Mouse (Mus musculus) kidney, embryonic 16.5 days (tissue): Measurements from ENCODE around the gene Phc1. TPM values are rescaled to one million over a fixed set of nuclear protein-coding genes. Genes with fewer than 3 reads are reported as not detected.
"Not testable (repeated sequence)": the region's sequence is repeated elsewhere in the genome, so short reads cannot be mapped to it uniquely, and the experiment has no call there.

Experiments
- ATAC-seq: fragments of 200-750 bp; cut with Nextera tagmentation; 2 replicates; pipeline ENCODE4 v1.8.0; 2017; ENCODE audit warnings: moderate TSS enrichment; ENCODE audit not compliant: low FRiP score, low TSS enrichment
- H3K27ac ChIP-seq: fragments of 300-500 bp; sonication (generic); 2 replicates; pipeline ENCODE4 v1.5.1; 2014; ENCODE audit warnings: low read length
- H3K27me3 ChIP-seq: fragments of 300-500 bp; sonication (generic); 2 replicates; pipeline ENCODE4 v1.6.1; 2014; ENCODE audit warnings: low read length, control low read depth, mixed read lengths; ENCODE audit not compliant: insufficient read depth
- H3K36me3 ChIP-seq: fragments of 300-500 bp; sonication (generic); 2 replicates; pipeline ENCODE4 v1.6.1; 2014; ENCODE audit warnings: low read length, control low read depth, mixed read lengths; ENCODE audit not compliant: insufficient read depth
- H3K4me1 ChIP-seq: fragments of 300-500 bp; sonication (generic); 2 replicates; pipeline ENCODE4 v1.6.1; 2014; ENCODE audit warnings: low read length, control low read depth, mixed read lengths; ENCODE audit not compliant: insufficient read depth
- H3K4me2 ChIP-seq: fragments of 300-500 bp; sonication (generic); replicated peaks from 2 replicates; pipeline ENCODE4 v1.6.1; 2014; ENCODE audit warnings: low read depth, low read length
- H3K4me3 ChIP-seq: fragments of 300-500 bp; sonication (generic); 2 replicates; pipeline ENCODE4 v1.5.1; 2014; ENCODE audit warnings: mild to moderate bottlenecking, low read length
- H3K9ac ChIP-seq: fragments of 300-500 bp; sonication (generic); replicated peaks from 2 replicates; pipeline ENCODE4 v1.6.1; 2014; ENCODE audit warnings: low read length
- H3K9me3 ChIP-seq: fragments of 300-500 bp; sonication (generic); 2 replicates; pipeline ENCODE4 v1.6.1; 2016; ENCODE audit warnings: low read length, control low read depth
- WGBS: fragments of 180-500 bp; shearing (Covaris S2); extraction: QIAGEN DNeasy Blood & Tissue Kit; methylation state at CpG from one replicate; pipeline ENCODE4 v1.1.7; 2014; 5-methylcytosine and 5-hydroxymethylcytosine counted together
- polyA plus RNA-seq: library from polyadenylated mRNA; unstranded; fragments of >200 nt; fragmentation: Nextera tagmentation; extraction: Ambion mirVana; gene quantifications from 2 replicates; pipeline ENCODE4 v1.2.1, GENCODE M21; 2015

Gene Phc1
- polyA plus RNA-seq: 17.9 and 21.8 TPM in 2 replicates

DNA sequence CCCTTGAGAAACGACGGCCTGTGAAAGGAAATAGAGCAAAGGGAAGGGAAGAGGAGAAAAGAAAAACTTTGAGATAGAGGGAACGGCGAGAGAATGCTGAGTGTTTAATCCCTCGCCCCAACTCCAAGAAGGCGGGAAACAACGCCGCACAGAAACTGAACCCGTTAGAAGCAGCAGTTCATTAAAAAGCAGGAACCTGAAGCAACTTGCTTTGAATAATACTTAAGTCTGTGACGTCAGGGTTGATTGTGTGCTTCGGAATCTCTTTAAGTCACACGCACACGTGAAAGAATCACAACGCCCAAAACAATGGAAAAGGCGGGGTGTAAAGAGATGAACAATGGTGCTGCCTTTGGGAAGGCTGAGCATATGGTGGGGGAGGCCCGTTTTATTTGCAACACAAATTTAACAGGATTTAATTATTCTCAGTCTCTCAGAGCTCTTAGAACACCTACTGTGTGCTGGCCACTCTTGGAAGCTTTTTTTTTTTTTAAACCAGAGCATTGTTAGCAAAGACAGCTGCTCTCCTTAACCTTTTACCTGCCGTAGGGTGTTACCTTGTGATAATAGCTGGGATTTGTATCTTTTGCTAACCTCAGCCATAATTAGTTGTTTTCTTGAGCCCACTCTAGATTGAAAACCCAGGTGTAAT lies at the start of gene Phc1:
Gene Phc1 (minus strand): TSS at position 213 of the 652 bp plus-strand sequence.
- Histone ChIP-seq H3K4me2 (peak within 1 kb of the TSS; percentile 62), H3K9ac (peak within 1 kb of the TSS; percentile 83), H3K4me3 (peak within 1 kb of the TSS; percentile 79), H3K4me1 (peaks cover 40% of the 10 kb centered on the region), H3K36me3 (peaks cover 8% of the 10 kb centered on the region), H3K27me3 (no peaks in the 10 kb centered on the region), H3K27ac (peak within 1 kb of the TSS; percentile 98), H3K9me3 (no peaks in the 10 kb centered on the region)
- 2% methylated on average over 17 of the region's 17 CpGs for WGBS
- peak; percentile 9; the same call in 1 of the 2 replicates for ATAC-seq

DNA sequence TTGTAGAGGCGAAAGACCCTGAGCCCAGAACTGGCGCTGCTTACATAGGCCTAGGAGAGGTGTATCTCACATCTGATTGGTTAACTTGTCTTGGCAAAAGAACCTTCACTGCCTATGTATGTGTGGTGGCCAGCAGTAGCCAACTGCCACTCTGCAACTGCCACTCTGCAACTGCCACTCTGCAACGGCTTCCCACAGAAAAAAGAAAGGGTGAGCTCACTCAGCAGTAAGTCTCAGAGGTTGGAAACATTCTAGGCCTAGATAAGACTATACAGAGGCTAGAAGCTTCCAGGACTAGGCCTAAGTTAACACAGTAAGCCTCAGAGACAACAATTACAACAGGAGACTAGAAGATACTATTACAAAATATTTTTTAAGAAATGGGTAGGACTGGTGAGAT lies 49.6 kb upstream of the Phc1 start:
- H3K27me3 ChIP-seq, H3K4me1 ChIP-seq, H3K27ac ChIP-seq, H3K9ac ChIP-seq, H3K9me3 ChIP-seq, H3K36me3 ChIP-seq, H3K4me2 ChIP-seq, ATAC-seq, H3K4me3 ChIP-seq: not testable (repeated sequence)
- 66% methylated on average over 3 of the region's 3 CpGs for WGBS

DNA sequence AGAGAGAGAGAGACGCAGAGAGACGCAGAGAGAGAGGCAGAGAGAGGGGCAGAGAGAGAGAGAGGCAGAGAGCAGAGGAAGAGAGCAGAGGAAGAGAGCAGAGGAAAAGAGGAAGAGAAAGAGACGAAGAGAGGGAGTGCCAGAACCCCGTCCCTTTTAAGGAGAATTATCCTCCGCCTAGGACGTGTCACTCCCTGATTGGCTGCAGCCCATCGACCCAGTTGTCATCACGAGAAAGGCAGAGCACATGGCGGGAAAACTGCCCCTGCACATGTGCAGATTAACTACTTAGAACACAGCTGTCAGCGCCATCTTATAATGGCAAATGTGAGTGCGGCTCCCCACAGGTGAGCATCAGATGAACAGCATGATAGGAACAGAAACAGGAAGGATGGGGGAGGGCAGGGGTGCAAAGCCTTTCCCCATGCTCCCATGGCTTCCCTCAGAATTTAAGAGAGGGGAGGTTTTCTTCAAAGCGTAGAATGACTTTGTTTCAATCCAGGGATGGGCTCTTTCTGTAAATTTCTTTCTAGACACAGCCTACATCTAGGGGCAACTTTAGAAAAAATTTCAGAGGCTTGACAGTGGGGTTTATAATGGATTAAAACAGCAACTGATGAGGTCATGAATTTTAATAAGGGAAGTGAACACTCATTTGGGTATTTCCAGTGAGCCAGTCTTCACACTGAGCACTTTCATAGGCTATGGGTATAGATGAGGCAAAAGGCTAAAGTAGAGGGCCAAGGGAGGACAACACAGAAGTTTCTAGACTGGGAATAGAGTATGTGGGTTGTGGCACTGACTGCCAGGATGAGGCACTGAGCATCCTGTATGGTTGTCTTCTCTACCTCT lies 47.0 kb upstream of the Phc1 start:
- not testable (repeated sequence) for H3K27ac ChIP-seq, H3K36me3 ChIP-seq, ATAC-seq, H3K4me2 ChIP-seq, H3K9ac ChIP-seq, H3K4me1 ChIP-seq, H3K9me3 ChIP-seq, H3K27me3 ChIP-seq, H3K4me3 ChIP-seq
- 88% methylated on average over 12 of the region's 12 CpGs for WGBS

DNA sequence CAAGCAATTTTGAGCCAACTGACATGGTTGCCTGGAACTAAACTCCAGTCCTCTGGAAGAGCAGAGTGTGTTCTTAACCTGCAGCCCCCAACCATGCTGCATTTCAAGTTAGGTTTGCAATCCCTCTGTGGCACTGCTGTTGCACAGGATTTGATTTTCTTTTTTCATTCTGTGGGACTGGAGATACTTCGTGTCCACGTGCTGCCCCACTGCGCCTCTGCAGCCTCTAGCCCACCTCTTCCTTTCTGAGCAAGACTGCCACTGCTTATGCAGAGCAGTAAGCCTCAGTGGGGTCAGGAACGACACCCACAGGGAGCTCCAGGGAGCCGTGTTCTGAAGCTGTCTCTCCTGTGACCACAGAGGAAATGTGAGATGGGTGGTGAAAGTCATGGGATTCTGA lies 45.4 kb upstream of the Phc1 start:
- no peaks in the 10 kb centered on the region for H3K27me3 ChIP-seq
- no peaks in the 10 kb centered on the region for H3K36me3 ChIP-seq
- H3K9me3 ChIP-seq: no peaks in the 10 kb centered on the region
- no peak overlapping the region for H3K4me2 ChIP-seq
- H3K27ac ChIP-seq: no peak overlapping the region
- no peak for ATAC-seq
- no peak overlapping the region for H3K9ac ChIP-seq
- H3K4me3 ChIP-seq: no peak overlapping the region
- H3K4me1 ChIP-seq: no peaks in the 10 kb centered on the region
- 60% methylated on average over 5 of the region's 5 CpGs for WGBS

DNA sequence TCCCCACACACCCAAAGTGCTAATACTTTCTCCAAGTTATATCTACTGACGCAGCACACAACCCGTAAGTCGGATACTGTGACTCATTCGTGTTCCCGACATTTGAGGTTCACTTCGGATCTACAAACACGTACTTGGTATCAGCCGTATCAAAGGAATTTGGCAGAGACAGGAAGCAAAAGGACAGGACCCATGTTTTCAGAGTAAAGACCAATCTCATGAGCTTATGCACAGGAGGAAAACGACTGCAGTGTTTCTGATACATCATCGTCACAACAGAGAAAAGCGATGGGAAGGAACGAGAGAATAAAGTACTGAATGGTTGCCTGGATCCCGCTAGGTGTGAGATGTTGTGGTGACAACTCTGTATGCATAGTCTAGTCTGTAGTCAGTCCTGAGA lies 44.5 kb upstream of the Phc1 start:
- no peaks in the 10 kb centered on the region for H3K9me3 ChIP-seq
- no peak overlapping the region for H3K4me3 ChIP-seq
- 88% methylated on average over 13 of the region's 13 CpGs for WGBS
- H3K27ac ChIP-seq: no peak overlapping the region
- H3K4me1 ChIP-seq: no peaks in the 10 kb centered on the region
- no peak for ATAC-seq
- H3K27me3 ChIP-seq: no peaks in the 10 kb centered on the region
- H3K9ac ChIP-seq: no peak overlapping the region
- H3K4me2 ChIP-seq: no peak overlapping the region
- H3K36me3 ChIP-seq: no peaks in the 10 kb centered on the region

DNA sequence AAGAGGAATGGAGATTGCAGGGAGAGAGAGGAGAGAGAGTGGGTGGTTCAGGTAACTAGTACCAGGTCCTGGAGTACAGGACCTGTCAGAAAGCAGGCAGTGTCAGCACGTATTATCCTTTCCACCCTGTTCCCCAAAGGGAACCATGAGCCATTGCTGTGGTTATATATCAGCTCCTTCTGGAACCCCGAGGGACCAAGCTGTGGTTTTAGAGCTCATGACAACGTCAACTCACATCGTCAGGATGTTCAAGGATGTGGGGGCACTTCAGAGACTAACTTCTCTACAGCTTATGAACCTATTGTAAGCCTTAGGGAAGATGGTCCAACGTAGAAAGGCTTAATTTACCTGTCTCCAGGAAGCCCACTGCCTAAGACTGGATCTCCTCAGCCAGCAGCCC lies 42.9 kb upstream of the Phc1 start:
- Histone ChIP-seq H3K9me3 (no peaks in the 10 kb centered on the region), H3K4me1 (no peaks in the 10 kb centered on the region), H3K4me3 (no peak overlapping the region), H3K4me2 (no peak overlapping the region), H3K27me3 (no peaks in the 10 kb centered on the region), H3K9ac (no peak overlapping the region), H3K36me3 (no peaks in the 10 kb centered on the region), H3K27ac (no peak overlapping the region)
- ATAC-seq: no peak
- 78% methylated on average over 5 of the region's 5 CpGs for WGBS

DNA sequence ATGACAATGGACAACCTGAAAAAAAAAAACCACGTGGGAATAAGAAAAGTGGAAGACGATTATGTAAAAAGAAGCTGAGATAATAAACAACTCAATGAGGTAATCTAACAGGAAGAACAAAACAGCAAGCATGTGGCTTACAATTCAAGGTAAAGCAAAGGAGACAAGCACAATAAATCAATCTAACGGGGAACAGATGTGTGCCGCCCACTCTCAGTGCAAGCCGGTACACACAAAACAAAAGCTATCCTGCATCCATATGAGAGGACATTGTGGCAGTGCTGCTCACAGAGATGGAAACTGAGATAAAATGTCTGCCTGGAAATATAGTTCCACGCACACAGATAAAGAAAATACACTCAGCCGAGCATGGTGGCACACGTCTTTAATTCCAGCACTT lies 41.7 kb upstream of the Phc1 start:
- no peaks in the 10 kb centered on the region for H3K36me3 ChIP-seq
- H3K9ac ChIP-seq: no peak overlapping the region
- no peak overlapping the region for H3K27ac ChIP-seq
- no peak overlapping the region for H3K4me3 ChIP-seq
- H3K9me3 ChIP-seq: no peaks in the 10 kb centered on the region
- H3K27me3 ChIP-seq: no peaks in the 10 kb centered on the region
- no peak overlapping the region for H3K4me2 ChIP-seq
- 69% methylated on average over 8 of the region's 8 CpGs for WGBS
- no peak for ATAC-seq
- no peaks in the 10 kb centered on the region for H3K4me1 ChIP-seq

DNA sequence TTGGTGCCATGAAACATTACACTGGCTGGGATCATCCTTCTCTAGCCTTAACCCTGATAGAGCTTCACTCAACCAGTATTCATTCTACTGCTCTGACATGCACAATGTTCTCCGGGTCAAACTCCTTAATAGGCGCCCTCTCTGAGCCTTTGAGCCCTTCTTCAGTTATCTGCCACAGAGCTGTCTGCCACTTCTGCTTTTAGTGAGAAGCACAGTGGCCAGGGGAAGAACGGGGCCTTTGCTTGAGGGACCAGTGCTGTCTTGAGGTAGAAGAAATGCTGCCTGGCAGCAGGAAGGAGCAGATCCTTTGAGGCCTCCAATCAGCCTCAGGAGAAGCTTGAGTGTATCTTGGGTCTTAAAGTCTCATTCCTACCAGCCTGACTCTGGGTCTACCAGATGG lies 27.9 kb upstream of the Phc1 start:
- H3K9ac ChIP-seq: no peak overlapping the region
- no peak overlapping the region for H3K27ac ChIP-seq
- no peak overlapping the region for H3K4me3 ChIP-seq
- H3K27me3 ChIP-seq: no peaks in the 10 kb centered on the region
- 84% methylated on average over 3 of the region's 3 CpGs for WGBS
- H3K36me3 ChIP-seq: no peaks in the 10 kb centered on the region
- H3K4me1 ChIP-seq: no peaks in the 10 kb centered on the region
- no peak overlapping the region for H3K4me2 ChIP-seq
- ATAC-seq: no peak
- no peaks in the 10 kb centered on the region for H3K9me3 ChIP-seq

DNA sequence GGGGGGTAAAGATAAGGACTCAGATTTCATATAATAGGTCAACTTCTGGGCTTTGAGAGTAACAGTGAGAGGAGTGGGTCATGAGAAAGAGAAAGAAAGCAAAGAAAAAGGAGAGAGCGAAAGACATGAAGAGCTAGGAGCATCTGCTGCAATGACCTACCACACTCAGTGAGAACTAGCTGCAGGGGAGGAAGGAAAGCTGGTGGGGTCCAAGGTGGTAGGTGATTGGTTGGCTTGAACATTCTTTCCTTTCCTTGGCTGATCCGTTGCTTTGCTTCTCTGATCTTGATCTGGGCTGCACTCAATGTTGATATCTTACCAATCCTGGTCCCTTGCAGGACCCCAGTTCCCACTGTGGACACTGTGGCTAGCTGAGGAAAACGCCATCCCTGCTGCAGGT lies 26.6 kb upstream of the Phc1 start:
- no peak overlapping the region for H3K4me2 ChIP-seq
- H3K9me3 ChIP-seq: no peaks in the 10 kb centered on the region
- WGBS: 54% methylated on average over 3 of the region's 3 CpGs
- ATAC-seq: no peak
- no peaks in the 10 kb centered on the region for H3K27me3 ChIP-seq
- H3K4me3 ChIP-seq: no peak overlapping the region
- H3K27ac ChIP-seq: no peak overlapping the region
- no peaks in the 10 kb centered on the region for H3K4me1 ChIP-seq
- H3K9ac ChIP-seq: no peak overlapping the region
- H3K36me3 ChIP-seq: no peaks in the 10 kb centered on the region

DNA sequence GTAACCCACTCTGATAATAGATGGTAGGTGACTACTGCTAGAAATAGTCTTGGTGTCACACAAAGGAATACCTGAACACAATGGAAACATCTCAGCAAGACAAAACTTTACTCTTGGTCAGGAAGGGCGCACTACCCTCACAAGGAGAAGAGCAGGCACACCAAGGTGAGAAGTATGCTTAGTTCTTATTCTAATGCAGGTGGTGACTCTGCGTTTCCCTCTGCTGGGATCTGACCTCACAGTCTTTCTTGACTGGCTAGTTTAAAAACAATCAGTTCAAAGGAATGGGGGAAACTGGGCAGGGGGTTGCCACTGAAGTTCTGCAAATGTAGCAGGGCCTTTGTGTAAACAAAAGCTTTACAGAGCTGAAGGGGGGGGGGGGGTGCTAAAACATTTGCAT lies 25.9 kb upstream of the Phc1 start:
- H3K4me2 ChIP-seq: no peak overlapping the region
- no peak overlapping the region for H3K9ac ChIP-seq
- no peaks in the 10 kb centered on the region for H3K36me3 ChIP-seq
- H3K9me3 ChIP-seq: no peaks in the 10 kb centered on the region
- no peak for ATAC-seq
- H3K27me3 ChIP-seq: no peaks in the 10 kb centered on the region
- H3K27ac ChIP-seq: no peak overlapping the region
- H3K4me1 ChIP-seq: no peaks in the 10 kb centered on the region
- H3K4me3 ChIP-seq: no peak overlapping the region
- 57% methylated on average over 2 of the region's 2 CpGs for WGBS
